Mouse (Mus musculus) thymus, adult 2 months (tissue): Measurements from ENCODE around the gene Gm12845.

Source experiments
- CTCF ChIP-seq: fragments of 200-500 bp; IDR thresholded peaks from 2 replicates; pipeline ENCODE4 v1.5.1; 2012; ENCODE audit warnings: mild to moderate bottlenecking, control low read depth, low read length, moderate library complexity, borderline replicate concordance; ENCODE audit not compliant: control insufficient read depth, poor library complexity, insufficient read depth; ENCODE audit errors: extremely low read depth
- POLR2A ChIP-seq: fragments of 200-500 bp; IDR thresholded peaks from 2 replicates; pipeline ENCODE4 v1.6.1; 2012; ENCODE audit warnings: mild to moderate bottlenecking, low read length, control low read depth, moderate library complexity; ENCODE audit not compliant: control insufficient read depth, poor library complexity, insufficient read depth; ENCODE audit errors: extremely low read depth

DNA sequence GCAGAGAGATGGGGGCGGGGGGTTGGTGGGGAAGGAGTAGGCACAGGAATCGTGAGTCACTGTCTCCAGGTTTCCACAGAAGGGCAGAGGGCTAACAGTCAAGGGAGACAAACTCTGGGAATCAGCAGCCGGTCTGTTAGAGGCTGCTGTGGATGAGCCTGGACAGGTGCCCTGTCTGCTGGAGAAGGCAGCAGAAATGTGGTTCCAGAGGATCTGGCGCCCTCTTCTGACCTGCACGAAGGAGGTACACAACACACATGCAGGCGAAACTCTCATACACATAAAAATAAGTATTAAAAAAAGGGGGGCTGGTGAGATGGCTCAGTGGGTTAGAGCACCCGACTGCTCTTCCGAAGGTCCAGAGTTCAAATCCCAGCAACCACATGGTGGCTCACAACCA, 13.3 kb downstream of the Gm12845 start:
- TF ChIP-seq POLR2A = no peak
- no peak for TF ChIP-seq CTCF
